Mouse (Mus musculus): ENCODE data around the gene Olfr1277.

GRCm38 (mm10) chr2:111229502-111229901 lies 44.4 kb downstream of the Olfr1277 start, which contains the start of gene 4930430A15Rik:
- TF ChIP-seq CTCF (IDR thresholded peaks at IDR 0.05; ENCODE audit: low read depth), result no peak
- no peak for TF ChIP-seq EP300 (IDR thresholded peaks at IDR 0.05; ENCODE audit: low read depth)

All from liver, embryonic 14.5 days (tissue).